Mouse (Mus musculus): Measurements from ENCODE around the gene Gal3st2b. TPM values are rescaled to one million over a fixed set of nuclear protein-coding genes. Genes with fewer than 3 reads are reported as not detected.
"Not testable (repeated sequence)": the region's sequence is repeated elsewhere in the genome, so short reads cannot be mapped to it uniquely, and the experiment has no call there.

Gene Gal3st2b
- polyA plus RNA-seq, 1 experiment from 2014 or later, result not detected

DNA sequence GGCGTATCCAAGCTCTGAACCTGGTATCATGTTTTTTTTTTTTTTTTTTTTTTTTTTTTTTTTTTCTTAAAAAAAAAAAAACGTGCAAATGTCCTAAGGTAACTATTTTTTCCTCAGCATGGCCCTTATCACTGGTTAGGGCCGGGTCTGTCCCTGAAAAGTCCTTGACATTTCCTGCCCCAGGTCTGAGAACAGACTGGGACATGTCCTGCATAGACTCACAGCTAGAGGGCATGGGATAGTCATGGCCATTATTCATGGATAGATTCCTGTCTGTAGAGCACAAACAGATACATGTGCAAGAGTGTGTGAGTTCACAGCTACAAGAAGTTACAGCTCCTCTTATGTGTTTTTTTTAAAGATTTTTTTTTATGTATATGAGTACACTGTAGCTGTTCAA lies 70.7 kb downstream of the Gal3st2b start:
- H3K4me1 ChIP-seq (ENCODE audit: insufficient read depth, low read depth, low read length), result no peaks in the 10 kb centered on the region
- 52% methylated on average over 3 of the region's 3 CpGs for WGBS
- H3K27me3 ChIP-seq (replicated peaks; ENCODE audit: insufficient read depth, low read length), result no peaks in the 10 kb centered on the region
- H3K9me3 ChIP-seq (ENCODE audit: low read length), result no peaks in the 10 kb centered on the region
- DNase-seq (ENCODE audit: low spot score) (no peak), ATAC-seq (no peak)
- no peak overlapping the region for H3K4me2 ChIP-seq (replicated peaks; ENCODE audit: low read depth, low read length)
- H3K36me3 ChIP-seq (ENCODE audit: insufficient read depth, low read length), result no peaks in the 10 kb centered on the region
- no peak for TF ChIP-seq EP300 (IDR thresholded peaks at IDR 0.05)
- TF ChIP-seq CTCF (IDR thresholded peaks at IDR 0.05), result no peak
- H3K27ac ChIP-seq (ENCODE audit: low read length), result no peak overlapping the region
- no peak overlapping the region for H3K9ac ChIP-seq (replicated peaks; ENCODE audit: low read depth)
- no peak overlapping the region for H3K4me3 ChIP-seq (ENCODE audit: low read depth, low read length)

GRCm38 (mm10) chr1:93990209-93990608 lies 72.1 kb downstream of the Gal3st2b start, which contains the start of gene Gal3st2c:
Gene Gal3st2c, plus strand, starts transcription at chr1:93990509.
- H3K36me3 ChIP-seq (ENCODE audit: insufficient read depth, low read length); H3K9me3 ChIP-seq (ENCODE audit: low read length); H3K4me2 ChIP-seq (replicated peaks; ENCODE audit: low read depth, low read length); H3K4me1 ChIP-seq (ENCODE audit: insufficient read depth, low read depth, low read length); ATAC-seq; H3K9ac ChIP-seq (replicated peaks; ENCODE audit: low read depth); H3K4me3 ChIP-seq (ENCODE audit: low read depth, low read length); DNase-seq (ENCODE audit: low spot score); H3K27ac ChIP-seq (ENCODE audit: low read length); H3K27me3 ChIP-seq (replicated peaks; ENCODE audit: insufficient read depth, low read length): not testable (repeated sequence)
- 77% methylated on average over 7 of the region's 8 CpGs for WGBS

- H3K9me3 ChIP-seq (ENCODE audit: low read length); H3K4me2 ChIP-seq (replicated peaks; ENCODE audit: low read depth, low read length); H3K27ac ChIP-seq (ENCODE audit: low read length); DNase-seq (ENCODE audit: low spot score); H3K36me3 ChIP-seq (ENCODE audit: insufficient read depth, low read length); H3K4me1 ChIP-seq (ENCODE audit: insufficient read depth, low read depth, low read length); H3K4me3 ChIP-seq (ENCODE audit: low read depth, low read length); ATAC-seq; H3K27me3 ChIP-seq (replicated peaks; ENCODE audit: insufficient read depth, low read length); H3K9ac ChIP-seq (replicated peaks; ENCODE audit: low read depth): not testable (repeated sequence)
- 77% methylated on average over 2 of the region's 2 CpGs for WGBS
These were observed 73.0 kb downstream of the Gal3st2b start for GRCm38 (mm10) chr1:93991068-93991467.

DNA sequence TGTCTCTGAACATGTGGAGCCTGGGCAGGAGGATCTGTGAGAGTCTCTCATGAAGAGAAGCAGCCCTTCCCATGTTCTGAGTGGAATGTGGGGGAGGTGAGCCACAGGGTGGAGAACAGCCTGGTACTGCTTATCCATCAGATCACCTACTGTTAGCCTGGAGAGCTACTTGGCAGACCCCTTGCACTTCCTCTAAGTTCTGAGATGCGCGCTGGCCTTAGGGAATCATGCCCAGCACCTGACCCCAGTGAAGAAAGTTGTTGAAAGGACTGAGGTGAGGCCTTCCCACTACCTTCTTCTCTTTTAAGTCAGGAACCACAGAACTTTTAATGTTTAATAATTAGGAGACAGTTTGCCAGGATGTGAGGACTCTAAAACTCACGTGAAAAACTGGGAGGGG lies 73.4 kb downstream of the Gal3st2b start:
- not testable (repeated sequence) for H3K4me1 ChIP-seq (ENCODE audit: insufficient read depth, low read depth, low read length); H3K9ac ChIP-seq (replicated peaks; ENCODE audit: low read depth); H3K9me3 ChIP-seq (ENCODE audit: low read length); H3K4me3 ChIP-seq (ENCODE audit: low read depth, low read length); H3K27me3 ChIP-seq (replicated peaks; ENCODE audit: insufficient read depth, low read length); H3K27ac ChIP-seq (ENCODE audit: low read length); H3K36me3 ChIP-seq (ENCODE audit: insufficient read depth, low read length); DNase-seq (ENCODE audit: low spot score); ATAC-seq; H3K4me2 ChIP-seq (replicated peaks; ENCODE audit: low read depth, low read length)
- WGBS, result 76% methylated on average over 3 of the region's 3 CpGs

Other genes with a start within 250 kb of the Gal3st2b start
- gene Bok, start 232.7 kb upstream of the Gal3st2b start, polyA plus RNA-seq (2015; fragmentation: Nextera tagmentation; extraction: Ambion mirVana), result 30.9 and 31.2 TPM in 2 replicates
- 54.2 and 66.1 TPM in 2 replicates for gene Atg4b, start 166.8 kb upstream of the Gal3st2b start, polyA plus RNA-seq (2015; fragmentation: Nextera tagmentation; extraction: Ambion mirVana)
- gene Thap4, start 163.4 kb upstream of the Gal3st2b start, polyA plus RNA-seq (2015; fragmentation: Nextera tagmentation; extraction: Ambion mirVana), result 34.4 and 37.6 TPM in 2 replicates
- 69.6 and 71.6 TPM in 2 replicates for gene Dtymk, start 116.4 kb upstream of the Gal3st2b start, polyA plus RNA-seq (2015; fragmentation: Nextera tagmentation; extraction: Ambion mirVana)
- gene Ing5, start 114.3 kb upstream of the Gal3st2b start, polyA plus RNA-seq (2015; fragmentation: Nextera tagmentation; extraction: Ambion mirVana), result 8.1 and 8.7 TPM in 2 replicates
- gene D2hgdh, start 93.4 kb upstream of the Gal3st2b start, polyA plus RNA-seq (2015; fragmentation: Nextera tagmentation; extraction: Ambion mirVana), result 7.2 and 8.7 TPM in 2 replicates
- gene Gal3st2, start 57.0 kb upstream of the Gal3st2b start, polyA plus RNA-seq (2015; fragmentation: Nextera tagmentation; extraction: Ambion mirVana), result 0.19 and 0.25 TPM in 2 replicates
- gene Gal3st2c, start 72.2 kb downstream of the Gal3st2b start, polyA plus RNA-seq (2015; fragmentation: Nextera tagmentation; extraction: Ambion mirVana), result not detected in 2 replicates
- gene Neu4, start 102.1 kb downstream of the Gal3st2b start, polyA plus RNA-seq (2015; fragmentation: Nextera tagmentation; extraction: Ambion mirVana), result not detected in 2 replicates
- gene Pdcd1, start 134.2 kb downstream of the Gal3st2b start, polyA plus RNA-seq (2015; fragmentation: Nextera tagmentation; extraction: Ambion mirVana), result 0.06 and 0.13 TPM in 2 replicates

Data from lung, postnatal 0 days (tissue).